Mouse (Mus musculus) testis, postnatal 10 days (tissue): ENCODE data around the gene Tgif1.

ENCODE experiments used
- DNase-seq: peaks from one replicate; pipeline ENCODE4 v3.0.0; 2021; ENCODE audit warnings: low spot score

Tgif1 gene

DNA sequence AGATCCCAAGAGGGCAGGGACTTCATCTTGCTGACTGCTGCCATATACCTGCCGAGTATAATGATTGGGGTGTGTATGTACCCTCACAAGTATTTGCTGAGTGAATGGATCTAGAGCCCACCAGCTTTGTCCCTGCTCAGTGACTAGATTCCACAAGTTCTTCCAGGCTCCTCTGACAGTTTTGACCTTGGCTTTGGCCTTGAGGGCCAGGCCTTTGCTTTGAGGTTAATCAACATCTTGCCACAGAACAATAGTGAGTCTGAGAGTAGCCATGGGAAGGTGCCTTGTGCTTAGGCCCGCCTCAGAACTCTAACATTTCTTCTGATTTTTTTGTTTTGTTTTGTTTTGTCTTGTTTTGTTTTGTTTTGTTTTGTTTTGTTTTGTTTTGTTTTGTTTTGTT lies 46.7 kb downstream of the Tgif1 start:
- no peak for DNase-seq

DNA sequence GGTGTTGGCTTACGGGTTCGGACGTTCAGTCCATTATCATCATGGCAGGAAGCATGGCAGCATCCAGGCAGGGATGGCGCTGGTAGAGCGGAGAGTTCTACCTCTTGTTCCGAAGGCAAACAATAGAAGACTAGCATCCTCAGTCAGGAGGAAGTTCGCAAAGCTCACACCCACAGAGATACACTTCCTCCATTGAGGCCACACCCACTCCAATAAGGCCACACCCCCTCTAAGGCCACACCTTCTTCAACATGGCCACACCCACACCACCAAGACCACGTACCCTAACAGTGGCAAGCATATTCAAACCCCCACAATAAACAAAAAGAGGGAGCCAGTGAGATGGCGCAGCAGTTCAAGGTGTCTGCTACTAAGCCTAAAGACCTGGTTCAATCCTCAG lies 47.5 kb downstream of the Tgif1 start:
- no peak for DNase-seq

DNA sequence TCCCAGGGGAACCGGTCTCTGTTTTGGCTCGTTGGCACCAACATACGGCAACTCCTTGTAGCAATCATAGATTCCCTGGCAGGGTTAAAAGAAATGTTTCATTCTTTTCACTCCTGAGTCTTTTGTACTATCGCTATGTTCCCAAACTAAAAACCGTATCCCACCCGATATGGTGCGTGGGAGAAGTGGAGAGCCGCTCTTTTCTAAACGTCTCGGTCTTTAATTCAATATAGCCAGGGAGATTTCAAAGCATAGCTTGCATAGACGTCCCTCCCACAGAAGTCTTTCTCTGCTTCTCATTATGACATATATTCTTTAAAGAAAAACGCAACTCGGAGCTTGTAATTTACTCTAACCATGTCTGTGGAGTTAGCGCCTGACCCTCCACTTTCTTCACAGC lies 51.3 kb downstream of the Tgif1 start:
- no peak for DNase-seq

DNA sequence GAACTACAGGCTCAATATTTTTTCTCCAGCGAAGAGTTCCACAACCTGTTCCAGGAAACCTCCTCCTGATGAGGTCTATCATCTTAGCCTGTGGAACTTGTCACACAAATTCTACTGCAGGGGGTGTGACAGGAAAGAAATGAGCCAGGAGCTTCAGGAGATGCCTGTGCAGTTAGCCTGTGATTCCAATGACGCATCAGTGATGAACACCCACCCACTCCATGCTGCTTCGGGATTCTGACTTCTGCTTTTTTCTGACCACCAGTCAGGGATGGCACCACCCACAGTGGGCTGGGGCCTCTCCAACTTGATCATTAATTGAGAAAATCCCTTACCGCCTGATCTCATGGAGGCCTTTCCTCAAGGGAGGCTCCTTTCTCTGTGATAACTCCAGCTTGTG lies 54.1 kb downstream of the Tgif1 start:
- no peak for DNase-seq

DNA sequence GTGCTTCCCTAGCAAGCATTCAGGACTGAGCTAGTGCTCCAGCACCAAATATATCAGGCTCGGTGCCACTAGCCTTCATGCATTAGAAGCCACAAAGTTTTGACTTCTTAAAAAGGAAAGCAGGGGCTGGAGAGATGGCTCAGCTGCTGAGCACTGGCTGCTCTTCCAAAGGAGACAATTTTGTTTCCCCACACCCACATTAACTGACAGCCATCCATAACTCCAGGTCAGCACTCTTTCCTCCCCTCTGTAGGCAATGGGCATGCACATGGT lies 55.6 kb downstream of the Tgif1 start:
- no peak for DNase-seq

DNA sequence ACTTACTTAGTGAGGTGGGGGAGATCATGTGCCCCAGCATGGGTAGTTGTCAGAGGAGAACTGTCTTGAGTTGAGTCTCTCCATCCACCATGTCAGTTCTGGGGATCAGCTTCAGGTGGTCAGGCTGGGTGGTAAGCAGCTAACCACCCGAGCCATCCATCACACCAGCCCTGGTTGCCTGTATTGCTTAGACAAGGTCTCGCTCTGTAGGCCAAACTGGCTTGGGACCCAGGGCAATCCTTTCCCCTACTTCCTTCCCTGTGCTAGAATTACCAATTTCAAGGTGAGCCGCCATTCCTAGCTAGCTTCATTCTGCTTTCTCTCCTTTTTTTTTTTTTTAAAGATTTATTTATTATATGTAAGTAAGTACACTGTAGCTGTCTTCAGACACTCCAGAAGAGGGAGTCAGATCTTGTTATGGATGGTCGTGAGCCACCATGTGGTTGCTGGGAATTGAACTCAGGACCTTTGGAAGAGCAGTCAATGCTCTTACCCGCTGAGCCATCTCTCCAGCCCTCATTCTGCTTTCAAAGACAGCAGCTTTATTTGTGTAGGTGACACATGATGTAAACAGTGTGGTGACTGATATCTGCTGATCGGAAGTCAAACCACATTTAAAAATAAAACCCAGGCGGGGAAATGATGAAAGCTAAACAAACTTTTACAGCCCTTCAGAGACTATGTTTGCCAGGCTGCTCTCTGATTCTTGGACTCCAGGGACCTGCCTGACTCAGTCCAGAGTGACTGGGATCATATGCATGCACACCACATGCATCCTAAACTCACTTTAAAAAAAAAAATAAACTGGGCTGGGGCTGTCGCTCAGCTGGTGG lies 56.2 kb downstream of the Tgif1 start:
- DNase-seq = no peak

DNA sequence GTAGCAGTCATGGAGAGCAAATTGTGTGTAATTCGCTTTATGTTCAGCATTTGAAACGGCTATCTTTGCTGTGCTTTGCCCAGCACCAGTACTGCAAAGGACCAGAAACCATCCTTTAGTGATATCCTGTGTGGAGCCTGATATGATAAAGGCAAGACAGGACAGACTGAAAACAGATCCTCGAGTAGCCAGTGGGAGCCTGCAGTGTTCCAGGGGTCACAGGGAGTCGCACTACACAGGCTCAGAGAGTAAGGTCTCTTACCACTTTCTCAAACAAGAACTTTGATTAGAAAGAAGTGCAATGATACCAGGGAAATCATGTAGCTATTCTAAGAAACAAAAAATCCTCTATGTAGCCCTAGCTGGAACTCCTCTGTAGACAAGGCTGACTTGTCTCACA lies 58.1 kb downstream of the Tgif1 start:
- DNase-seq = no peak

DNA sequence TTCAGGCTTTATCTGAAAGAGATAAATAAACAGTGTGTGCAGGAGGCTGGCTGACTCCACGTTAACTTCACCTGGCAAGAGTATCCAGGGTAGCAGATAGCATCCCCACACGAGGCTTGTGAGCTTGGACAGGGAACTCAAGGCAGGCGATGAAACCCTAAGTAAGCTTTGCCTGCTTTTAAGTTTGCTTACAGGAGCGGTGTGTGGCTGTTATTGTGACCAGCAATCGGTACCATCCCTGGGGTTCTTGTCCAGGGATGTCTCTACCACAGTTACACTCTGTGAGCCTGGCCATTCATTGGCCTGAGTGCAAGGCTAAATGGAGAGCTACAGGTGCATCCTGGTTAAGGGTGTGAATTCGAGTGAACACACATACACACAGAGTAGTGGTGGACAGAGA lies 58.6 kb downstream of the Tgif1 start:
- no peak for DNase-seq

DNA sequence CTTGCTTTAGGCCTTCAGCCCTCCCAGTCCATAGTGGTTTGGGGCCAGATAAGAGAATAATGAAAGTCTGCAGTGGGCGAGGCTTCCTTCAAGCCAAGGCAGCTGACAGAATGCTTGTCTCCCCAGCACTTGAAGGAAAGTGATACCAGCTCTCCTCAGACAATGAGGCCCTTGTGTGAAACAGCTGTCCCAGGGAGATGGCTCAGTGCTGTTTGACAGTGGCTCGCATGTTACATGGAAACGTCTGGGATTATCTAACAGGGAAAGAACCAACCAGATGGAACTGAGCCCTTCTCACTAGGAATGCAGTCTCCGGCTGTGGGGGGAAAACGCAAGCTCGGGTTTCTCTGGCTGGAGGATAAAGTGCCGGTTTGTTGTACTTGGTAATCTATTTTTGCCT lies 59.1 kb downstream of the Tgif1 start:
- DNase-seq = no peak
